Mouse (Mus musculus) lung, adult 2 months (tissue): ENCODE measurements at regions not wholly inside any gene's neighbourhood (a gene's known extent, or its start where the extent isn't known, plus 50 kb on each side); places are given as distances from the start of the nearest gene placed in this dataset.

ENCODE experiments used
- CTCF ChIP-seq: fragments of 200-500 bp; IDR thresholded peaks from 2 replicates; pipeline ENCODE4 v1.5.1; 2011; ENCODE audit warnings: mild to moderate bottlenecking, low read length, control low read depth; ENCODE audit not compliant: insufficient read depth
- POLR2A ChIP-seq: fragments of 200-500 bp; IDR thresholded peaks from 2 replicates; pipeline ENCODE4 v1.6.1; 2011; ENCODE audit warnings: low read depth, mild to moderate bottlenecking, control low read depth, low read length, borderline replicate concordance; ENCODE audit errors: extremely low read depth

GRCm38 (mm10) chr12:16239792-16240191 is 371.0 kb downstream of the Lpin1 start:
- TF ChIP-seq CTCF (no peak), POLR2A (no peak)
